Mouse (Mus musculus) heart, postnatal 0 days (tissue): ENCODE data around the gene Gm20696.

ENCODE experiments used
- CTCF ChIP-seq: IDR thresholded peaks from 2 replicates; pipeline ENCODE4 v1.5.1; 2016; ENCODE audit warnings: antibody characterized with exemption, control low read depth, low read depth
- EP300 ChIP-seq: IDR thresholded peaks from 2 replicates; pipeline ENCODE4 v1.6.1; 2016; ENCODE audit warnings: antibody characterized with exemption, low read depth

- TF ChIP-seq EP300 (no peak), CTCF (no peak)
Measured at GRCm38 (mm10) chr6:99469134-99469834, 197.3 kb downstream of the Gm20696 start.
